Mouse (Mus musculus): ENCODE data around the gene Prss40.
A peak's percentile ranks its signal among the peaks of the same experiment; 100 is the strongest.

Prss40 gene

GRCm38 (mm10) chr1:34560843-34561242, at the start of gene Prss40:
Gene Prss40, minus strand, starts transcription at chr1:34560943.
- no peak for DNase-seq

GRCm38 (mm10) chr1:34602363-34602762, 41.6 kb upstream of the Prss40 start:
- peak; percentile 47 to 67 for DNase-seq

- no peak for DNase-seq
These were observed 40.7 kb upstream of the Prss40 start for GRCm38 (mm10) chr1:34601323-34602047.

GRCm38 (mm10) chr1:34600000-34600399, 39.3 kb upstream of the Prss40 start:
- no peak for DNase-seq

- DNase-seq = no peak
These were observed 26.8 kb upstream of the Prss40 start for GRCm38 (mm10) chr1:34587298-34588096.

- no peak for DNase-seq
These were observed 24.0 kb upstream of the Prss40 start for GRCm38 (mm10) chr1:34584736-34585135.

- DNase-seq = no peak
These were observed 23.1 kb upstream of the Prss40 start for GRCm38 (mm10) chr1:34583821-34584263.

- DNase-seq = no peak
These were observed 21.5 kb upstream of the Prss40 start for GRCm38 (mm10) chr1:34582218-34582617.

GRCm38 (mm10) chr1:34579782-34580356, 19.1 kb upstream of the Prss40 start:
- no peak for DNase-seq

GRCm38 (mm10) chr1:34578851-34579781, 18.4 kb upstream of the Prss40 start, which contains the start of gene Amer3:
Gene Amer3, plus strand, starts transcription at chr1:34579657.
- DNase-seq = peak; percentile 77 to 81

GRCm38 (mm10) chr1:34573221-34573620, 12.5 kb upstream of the Prss40 start:
- DNase-seq = no peak

- DNase-seq = no peak
These were observed 10.7 kb upstream of the Prss40 start for GRCm38 (mm10) chr1:34571431-34571830.

- no peak for DNase-seq
These were observed 9.1 kb upstream of the Prss40 start for GRCm38 (mm10) chr1:34569876-34570275.

GRCm38 (mm10) chr1:34568120-34568519, 7.4 kb upstream of the Prss40 start:
- DNase-seq = no peak

GRCm38 (mm10) chr1:34564383-34565045, 3.8 kb upstream of the Prss40 start:
- DNase-seq = no peak

- DNase-seq = no peak
These were observed 6.5 kb downstream of the Prss40 start for GRCm38 (mm10) chr1:34554275-34554674.

GRCm38 (mm10) chr1:34553690-34554089, 7.1 kb downstream of the Prss40 start:
- DNase-seq = no peak

- no peak for DNase-seq
These were observed 13.7 kb downstream of the Prss40 start for GRCm38 (mm10) chr1:34547074-34547473.

GRCm38 (mm10) chr1:34536767-34537485, 23.8 kb downstream of the Prss40 start:
- peak; percentile 42 to 63 for DNase-seq

GRCm38 (mm10) chr1:34536291-34536766, 24.4 kb downstream of the Prss40 start:
- DNase-seq = no peak

All from lung, postnatal 4 days (tissue).